Mouse (Mus musculus) liver, adult 2 months (tissue): ENCODE measurements around the gene Slitrk5.

ENCODE experiments used
- CTCF ChIP-seq: fragments of 200-500 bp; IDR thresholded peaks from 2 replicates; pipeline ENCODE4 v1.5.1; 2011; ENCODE audit warnings: low read depth, low read length, control low read depth
- POLR2A ChIP-seq: fragments of 200-500 bp; IDR thresholded peaks from 2 replicates; pipeline ENCODE4 v1.6.1; 2011; ENCODE audit warnings: low read length, control low read depth; ENCODE audit not compliant: insufficient read depth; ENCODE audit errors: extremely low read depth

DNA sequence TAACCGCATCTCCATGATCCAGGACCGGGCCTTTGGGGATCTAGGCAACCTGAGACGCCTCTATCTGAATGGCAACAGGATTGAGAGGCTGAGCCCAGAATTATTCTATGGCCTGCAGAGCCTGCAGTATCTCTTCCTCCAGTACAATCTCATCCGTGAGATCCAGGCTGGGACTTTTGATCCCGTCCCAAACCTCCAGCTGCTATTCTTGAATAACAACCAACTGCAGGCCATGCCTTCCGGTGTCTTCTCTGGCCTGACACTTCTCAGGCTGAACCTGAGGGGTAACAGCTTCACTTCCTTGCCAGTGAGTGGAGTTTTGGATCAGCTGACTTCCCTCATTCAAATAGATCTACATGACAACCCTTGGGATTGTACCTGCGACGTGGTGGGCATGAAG, 5.4 kb downstream of the Slitrk5 start:
- TF ChIP-seq POLR2A, result no peak
- TF ChIP-seq CTCF, result no peak
